ENCODE assay signal across 15 mouse cellular contexts in the genomic region with DNA sequence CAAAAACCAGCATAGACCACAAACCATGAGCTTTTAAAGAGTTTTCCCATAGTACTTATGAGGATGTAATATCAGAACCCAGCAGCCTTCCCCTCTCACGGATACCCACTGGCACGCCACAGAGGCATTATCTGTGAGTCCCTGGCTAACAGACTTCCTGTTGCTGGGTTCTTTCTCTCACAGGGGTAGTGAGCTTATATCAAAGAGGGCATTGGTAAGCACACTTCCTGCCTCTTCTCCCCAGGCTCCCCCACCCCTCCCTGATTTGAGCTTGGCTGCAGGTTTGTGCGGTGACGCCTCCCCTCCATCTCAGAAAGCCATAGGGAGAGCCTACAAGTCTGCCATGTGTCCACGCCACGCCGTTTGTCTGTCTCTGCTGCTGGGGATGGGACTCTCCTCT. TPM values are rescaled to one million over a fixed set of nuclear protein-coding genes. Genes with fewer than 3 reads are reported as not detected.
A peak's percentile ranks its signal among the peaks of the same experiment; 100 is the strongest.
DNase-seq lines count a peak whose midpoint lies in the region; ATAC-seq lines count a peak whose summit lies in the region.
"Had no signal": no experiment of that assay in that cellular context is flagged by ENCODE, and none has a peak within 500 bp of the region (broad histone marks: within the 10 kb centered on the region; RNA-seq: fewer than 3 reads in every experiment).

No protein-coding gene starts in this region.

- peak overlapping the region; percentile 50; the same call in 1 of the 2 replicates for H3K27ac ChIP-seq in heart, embryonic 11.5 days (ENCODE audit: low read depth, low read length)
- H3K27ac ChIP-seq in liver, embryonic 13.5 days: peak overlapping the region; percentile 96
- no peak overlapping the region for H3K27ac ChIP-seq in hindbrain, embryonic 12.5 days
- H3K27ac ChIP-seq: forebrain, embryonic 13.5 days; macrophage; neural tube, embryonic 13.5 days had no signal

- no peak for ATAC-seq in heart, embryonic 11.5 days (replicated peaks; ENCODE audit: insufficient number of reproducible peaks, low FRiP score, low TSS enrichment)
- ATAC-seq in liver, embryonic 13.5 days (ENCODE audit: low read depth): peak; percentile 45
- ATAC-seq in hindbrain, embryonic 12.5 days (ENCODE audit: low FRiP score): no peak
- ATAC-seq: forebrain, embryonic 13.5 days had no signal

- H3K4me1 ChIP-seq in heart, embryonic 11.5 days (ENCODE audit: control insufficient read depth, insufficient read depth, low read length): peaks cover 10% of the 10 kb centered on the region; the same call in 1 of the 2 replicates
- H3K4me1 ChIP-seq in liver, embryonic 13.5 days (replicated peaks): peaks cover 68% of the 10 kb centered on the region
- H3K4me1 ChIP-seq in hindbrain, embryonic 12.5 days: peaks cover 4% of the 10 kb centered on the region

- no peak overlapping the region for H3K4me3 ChIP-seq in heart, embryonic 11.5 days (ENCODE audit: low read depth, low read length)
- H3K4me3 ChIP-seq in liver, embryonic 13.5 days (replicated peaks): peak overlapping the region; percentile 8; the same call in 1 of the 2 replicates
- no peak overlapping the region for H3K4me3 ChIP-seq in hindbrain, embryonic 12.5 days
- H3K4me3 ChIP-seq: forebrain, embryonic 13.5 days; neural tube, embryonic 13.5 days had no signal

- no peaks in the 10 kb centered on the region for H3K36me3 ChIP-seq in heart, embryonic 11.5 days (ENCODE audit: control insufficient read depth, insufficient read depth, low read length)
- no peaks in the 10 kb centered on the region for H3K36me3 ChIP-seq in liver, embryonic 13.5 days
- H3K36me3 ChIP-seq in hindbrain, embryonic 12.5 days: no peaks in the 10 kb centered on the region
- H3K36me3 ChIP-seq: neural tube, embryonic 13.5 days had no signal

- no peaks in the 10 kb centered on the region for H3K27me3 ChIP-seq in heart, embryonic 11.5 days (ENCODE audit: control insufficient read depth, insufficient read depth, low read length)
- H3K27me3 ChIP-seq in liver, embryonic 13.5 days: 0 out of 2 replicates have a peak, but pooled peaks cover 3% of the 10 kb centered on the region
- no peaks in the 10 kb centered on the region for H3K27me3 ChIP-seq in hindbrain, embryonic 12.5 days

- no peaks in the 10 kb centered on the region for H3K9me3 ChIP-seq in heart, embryonic 11.5 days (replicated peaks; ENCODE audit: control insufficient read depth, low read length)
- no peaks in the 10 kb centered on the region for H3K9me3 ChIP-seq in liver, embryonic 13.5 days (replicated peaks)
- no peaks in the 10 kb centered on the region for H3K9me3 ChIP-seq in hindbrain, embryonic 12.5 days (replicated peaks)
- H3K9me3 ChIP-seq: forebrain, embryonic 13.5 days; neural tube, embryonic 13.5 days had no signal

- DNase-seq in heart, adult 9 months (ENCODE audit: low spot score in 2 of 2): no peak
- DNase-seq in T-cell, adult 2 months (ENCODE audit: low spot score): peak; percentile 81
- peak; percentile 60 for DNase-seq in liver, embryonic 13.5 days
- DNase-seq in thymus, postnatal 0 days (ENCODE audit: low spot score): peak; percentile 83
- no peak for DNase-seq in layer of hippocampus, postnatal 10 days (ENCODE audit: low spot score in 2 of 2)
- DNase-seq in adrenal gland, postnatal 14 days: no peak
- DNase-seq: kidney, postnatal 4 days had no signal

- WGBS in heart, embryonic 11.5 days (ENCODE audit: insufficient replicate concordance): 30% methylated on average over 7 of the region's 7 CpGs
- WGBS in liver, embryonic 13.5 days (ENCODE audit: insufficient replicate concordance): 15% methylated on average over 7 of the region's 7 CpGs
- WGBS in hindbrain, embryonic 12.5 days: 81% methylated on average over 7 of the region's 7 CpGs

- no peak overlapping the region for H3K4me2 ChIP-seq in heart, embryonic 11.5 days
- H3K4me2 ChIP-seq in liver, embryonic 13.5 days: peak overlapping the region; percentile 49
- H3K4me2 ChIP-seq in hindbrain, embryonic 12.5 days (replicated peaks): no peak overlapping the region
- H3K4me2 ChIP-seq: forebrain, embryonic 13.5 days; neural tube, embryonic 13.5 days had no signal

- no peak overlapping the region for H3K9ac ChIP-seq in heart, embryonic 11.5 days (ENCODE audit: low read depth, low read length)
- H3K9ac ChIP-seq in liver, embryonic 13.5 days: peak overlapping the region; percentile 57
- H3K9ac ChIP-seq in hindbrain, embryonic 12.5 days: no peak overlapping the region
- H3K9ac ChIP-seq: forebrain, embryonic 13.5 days; neural tube, embryonic 13.5 days had no signal

RNA-seq across cellular contexts. Expression of gene Prkab1, which starts 4.8 kb away (rescaled TPM):
- 50.1 and 54.1 TPM in 2 replicates for polyA plus RNA-seq in heart, embryonic 11.5 days (2014; fragmentation: Nextera tagmentation; extraction: Ambion mirVana)
- polyA plus RNA-seq in liver, embryonic 13.5 days (2015; fragmentation: Nextera tagmentation; extraction: Ambion mirVana): 76.1 and 81.9 TPM in 2 replicates
- polyA plus RNA-seq in thymus, postnatal 0 days (2015; fragmentation: Nextera tagmentation; extraction: Ambion mirVana): 55.4 and 60.1 TPM in 2 replicates
- 10 to 100 TPM; 22.8 to 26.9 TPM for total RNA-seq in layer of hippocampus, postnatal 10 days (2021)
- polyA plus RNA-seq in hindbrain, embryonic 12.5 days (2016; fragmentation: Nextera tagmentation; extraction: Ambion mirVana): 60.5 and 65.0 TPM in 2 replicates
- 62.5 and 64.4 TPM in 2 replicates for total RNA-seq in adrenal gland, postnatal 14 days (2021)

RNA-seq across cellular contexts. Expression of gene Tmem233, which starts 54.0 kb away (rescaled TPM):
- polyA plus RNA-seq in heart, embryonic 11.5 days (2014; fragmentation: Nextera tagmentation; extraction: Ambion mirVana): not detected in 2 replicates
- not detected in 2 replicates for polyA plus RNA-seq in liver, embryonic 13.5 days (2015; fragmentation: Nextera tagmentation; extraction: Ambion mirVana)
- not detected in 2 replicates for polyA plus RNA-seq in thymus, postnatal 0 days (2015; fragmentation: Nextera tagmentation; extraction: Ambion mirVana)
- not detected for total RNA-seq in layer of hippocampus, postnatal 10 days (2021)
- not detected in 2 replicates for polyA plus RNA-seq in hindbrain, embryonic 12.5 days (2016; fragmentation: Nextera tagmentation; extraction: Ambion mirVana)
- 0.15 TPM in 1 of 2 replicates, not detected in the other for total RNA-seq in adrenal gland, postnatal 14 days (2021)
- total RNA-seq: left cerebral cortex, postnatal 36 days had no signal
- polyA plus RNA-seq: cortical plate, adult 2 months; forebrain, embryonic 13.5 days; intestine, embryonic 14.5 days; macrophage; neural tube, embryonic 13.5 days had no signal

Comparison
In these comparisons a context has a peak if more than half of its experiments do, and no peak if none do; other contexts are left out.
1. DNase-seq: peak in T-cell, adult 2 months (single experiment), liver, embryonic 13.5 days (single experiment) and thymus, postnatal 0 days (single experiment); none in heart, adult 9 months (0 of 2), layer of hippocampus, postnatal 10 days (0 of 2) and adrenal gland, postnatal 14 days (single experiment).